Mouse (Mus musculus) lung, postnatal 0 days (tissue): ENCODE data around the gene Ufd1.

Source experiments
- CTCF ChIP-seq: IDR thresholded peaks from 2 replicates; pipeline ENCODE4 v1.5.1; 2016; ENCODE audit warnings: antibody characterized with exemption, mild to moderate bottlenecking
- EP300 ChIP-seq: IDR thresholded peaks from 2 replicates; pipeline ENCODE4 v1.6.1; 2016; ENCODE audit warnings: antibody characterized with exemption, mild to moderate bottlenecking, control low read depth

DNA sequence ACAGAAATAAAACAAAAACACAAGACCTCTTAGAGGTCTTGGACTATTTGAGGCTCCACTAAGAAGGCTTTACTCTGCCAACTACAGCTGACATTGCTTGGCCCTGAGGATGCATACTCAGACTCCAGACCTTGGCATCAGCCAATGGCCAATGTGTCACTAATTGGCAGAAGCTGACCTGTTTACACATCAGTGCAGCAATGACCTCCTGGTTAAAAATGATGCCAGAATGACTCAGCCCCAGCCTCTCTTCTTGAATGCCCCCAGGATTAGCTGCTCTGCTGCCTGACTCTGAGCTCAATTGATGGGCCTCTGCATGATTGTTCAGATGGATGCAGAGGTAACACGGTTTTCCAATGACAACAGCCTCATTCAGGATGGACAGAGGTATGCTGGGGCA, 48.6 kb downstream of the Ufd1 start:
- TF ChIP-seq CTCF, result no peak
- TF ChIP-seq EP300, result no peak
